10 mouse cellular contexts compared by ENCODE assay signal in the genomic region with DNA sequence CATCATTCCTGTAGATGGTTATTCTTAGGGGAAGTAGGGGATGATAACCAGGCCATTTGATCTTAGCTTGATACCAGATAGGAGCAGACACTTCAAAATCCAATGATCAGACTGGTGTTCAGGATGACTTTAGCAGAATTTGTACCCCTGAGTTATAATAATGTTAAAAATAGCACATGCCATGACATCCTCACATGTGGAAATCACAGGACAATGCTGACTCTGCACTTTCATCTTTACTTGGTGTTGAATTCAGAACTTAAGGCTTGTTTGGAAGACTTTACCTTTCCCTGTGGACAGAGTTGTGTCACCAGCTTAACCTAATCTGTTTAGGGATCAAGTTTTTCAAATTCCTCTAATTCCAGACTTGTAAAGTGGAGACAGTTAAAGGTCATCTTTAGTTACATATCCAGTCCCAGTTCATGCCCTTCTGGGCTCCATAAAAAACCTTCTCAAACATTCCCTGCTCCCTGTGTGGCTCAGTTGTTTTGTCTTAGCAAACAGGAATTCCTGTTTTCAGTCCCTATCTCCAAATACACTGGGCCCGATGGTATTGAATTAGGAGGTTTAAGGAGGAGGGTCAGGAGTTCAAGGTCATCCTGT. TPM values are rescaled to one million over a fixed set of nuclear protein-coding genes. Genes with fewer than 3 reads are reported as not detected.
DNase-seq lines count a peak whose midpoint lies in the region; ATAC-seq lines count a peak whose summit lies in the region.
"Had no signal": no experiment of that assay in that cellular context is flagged by ENCODE, and none has a peak within 500 bp of the region (broad histone marks: within the 10 kb centered on the region; RNA-seq: fewer than 3 reads in every experiment).

No protein-coding gene starts in this region.

- peaks cover 2 to 28% of the 10 kb centered on the region in 2 experiments for H3K4me1 ChIP-seq in heart, embryonic 14.5 days (ENCODE audit: control insufficient read depth in 2 of 2, insufficient read depth in 2 of 2, low read length in 2 of 2)
- H3K4me1 ChIP-seq in megakaryocyte, embryonic 14.5 days: peaks cover 59% of the 10 kb centered on the region
- peaks cover 10% of the 10 kb centered on the region for H3K4me1 ChIP-seq in hindbrain, embryonic 16.5 days (ENCODE audit: control insufficient read depth, insufficient read depth, low read depth, low read length)
- peaks cover 37% of the 10 kb centered on the region for H3K4me1 ChIP-seq in neural tube, embryonic 15.5 days

- intact Hi-C loops in left cerebral cortex, postnatal 14 days (cut with DNase I): loop anchor here (10.0 kb wide), 1 partner anchor 240 kb away; no protein-coding TSS in a partner anchor

- no peak for DNase-seq in heart, adult 8-10 months (ENCODE audit: low spot score)
- no peak for DNase-seq in left cerebral cortex, postnatal 14 days (ENCODE audit: low spot score in 2 of 2)
- DNase-seq: cerebellum, postnatal 14 days; kidney, postnatal 25 days; lung, postnatal 14 days had no signal

- H3K27me3 ChIP-seq in heart, embryonic 14.5 days (ENCODE audit: control insufficient read depth, insufficient read depth, low read length): no peaks in the 10 kb centered on the region
- H3K27me3 ChIP-seq in megakaryocyte, embryonic 14.5 days (replicated peaks): no peaks in the 10 kb centered on the region
- no peaks in the 10 kb centered on the region for H3K27me3 ChIP-seq in hindbrain, embryonic 16.5 days (replicated peaks; ENCODE audit: control insufficient read depth, insufficient read depth, low read length)
- no peaks in the 10 kb centered on the region for H3K27me3 ChIP-seq in neural tube, embryonic 15.5 days (replicated peaks)

- H3K9ac ChIP-seq in heart, embryonic 14.5 days (ENCODE audit: low read length): no peak overlapping the region
- H3K9ac ChIP-seq in hindbrain, embryonic 16.5 days (ENCODE audit: low read depth, low read length): no peak overlapping the region
- H3K9ac ChIP-seq in neural tube, embryonic 15.5 days (replicated peaks): no peak overlapping the region

- ATAC-seq in heart, embryonic 14.5 days (ENCODE audit: insufficient number of reproducible peaks, insufficient read depth, low FRiP score, low read depth): no peak
- no peak for ATAC-seq in megakaryocyte, adult 5-6 weeks (ENCODE audit: poor library complexity, severe bottlenecking)
- no peak for ATAC-seq in hindbrain, embryonic 16.5 days
- ATAC-seq in neural tube, embryonic 15.5 days (ENCODE audit: low FRiP score): no peak

- no peaks in the 10 kb centered on the region for H3K36me3 ChIP-seq in heart, embryonic 14.5 days (ENCODE audit: control insufficient read depth, insufficient read depth, low read length)
- peaks cover 45% of the 10 kb centered on the region for H3K36me3 ChIP-seq in megakaryocyte, embryonic 14.5 days (replicated peaks; ENCODE audit: low read length)
- no peaks in the 10 kb centered on the region for H3K36me3 ChIP-seq in hindbrain, embryonic 16.5 days (ENCODE audit: control insufficient read depth, insufficient read depth, low read length)
- H3K36me3 ChIP-seq in neural tube, embryonic 15.5 days: no peaks in the 10 kb centered on the region

- no peaks in the 10 kb centered on the region for H3K9me3 ChIP-seq in heart, embryonic 14.5 days (ENCODE audit: control insufficient read depth, low read length)
- no peaks in the 10 kb centered on the region for H3K9me3 ChIP-seq in megakaryocyte, embryonic 14.5 days
- H3K9me3 ChIP-seq in hindbrain, embryonic 16.5 days (ENCODE audit: control insufficient read depth, low read length): no peaks in the 10 kb centered on the region
- no peaks in the 10 kb centered on the region for H3K9me3 ChIP-seq in neural tube, embryonic 15.5 days (replicated peaks)

- H3K4me3 ChIP-seq in heart, embryonic 14.5 days (ENCODE audit: control insufficient read depth in 1 of 2, insufficient read depth in 1 of 2, low read depth in 1 of 2, low read length in 2 of 2): no peak overlapping the region
- H3K4me3 ChIP-seq in megakaryocyte, embryonic 14.5 days (replicated peaks): peak overlapping the region; percentile 98
- H3K4me3 ChIP-seq in hindbrain, embryonic 16.5 days (ENCODE audit: low read length): no peak overlapping the region
- 0 out of 2 replicates have a peak overlapping the region, but pooled peaks have one; percentile 2 for H3K4me3 ChIP-seq in neural tube, embryonic 15.5 days (replicated peaks)

- H3K4me2 ChIP-seq in heart, embryonic 14.5 days (ENCODE audit: low read length): peak overlapping the region; percentile 78
- peak overlapping the region; percentile 62; the same call in 1 of the 2 replicates for H3K4me2 ChIP-seq in hindbrain, embryonic 16.5 days (ENCODE audit: low read length)
- peak overlapping the region; percentile 87 for H3K4me2 ChIP-seq in neural tube, embryonic 15.5 days

- H3K27ac ChIP-seq in heart, embryonic 14.5 days (replicated peaks in 1 of 2; ENCODE audit: control insufficient read depth in 1 of 2, insufficient read depth in 1 of 2, low read depth in 2 of 2, low read length in 2 of 2): 0 out of 4 replicates have a peak overlapping the region, but pooled peaks of 1 of the 2 experiments have one; percentile 4
- H3K27ac ChIP-seq in hindbrain, embryonic 16.5 days (ENCODE audit: low read depth, low read length): no peak overlapping the region
- H3K27ac ChIP-seq in neural tube, embryonic 15.5 days (replicated peaks): no peak overlapping the region

- WGBS in heart, embryonic 14.5 days: 16% methylated on average over 1 of the region's 1 CpGs
- 52% methylated on average over 1 of the region's 1 CpGs for WGBS in hindbrain, embryonic 16.5 days
- 69% methylated on average over 1 of the region's 1 CpGs for WGBS in neural tube, embryonic 15.5 days

RNA-seq across cellular contexts. Expression of gene Jarid2, which starts 5.9 kb away (rescaled TPM):
- polyA plus RNA-seq in heart, embryonic 14.5 days (2014; fragmentation: Nextera tagmentation; extraction: Ambion mirVana): 16.4 and 17.4 TPM in 2 replicates
- 10 to 100 TPM; 13.9 to 25.9 (median 19.4) TPM for total RNA-seq in heart, adult 8-10 months (2022)
- polyA plus RNA-seq in megakaryocyte, embryonic 14.5 days (2012; ENCODE audit: insufficient read depth, low replicate concordance): 68.2 and 178 TPM in 2 replicates
- 49.1 and 49.2 TPM in 2 replicates for total RNA-seq in megakaryocyte, adult 5-6 weeks (2015)
- 59.8 and 74.4 TPM in 2 replicates for total RNA-seq in megakaryocyte, adult 5-6 weeks (2017)
- 28.6 and 33.8 TPM in 2 replicates for polyA plus RNA-seq in hindbrain, embryonic 16.5 days (2015; fragmentation: Nextera tagmentation; extraction: Ambion mirVana)
- 31.1 and 31.7 TPM in 2 replicates for polyA plus RNA-seq in neural tube, embryonic 15.5 days (2015; fragmentation: Nextera tagmentation; extraction: Ambion mirVana)
- total RNA-seq in left cerebral cortex, postnatal 14 days (2021): 10 to 100 TPM; 40.8 to 42.3 TPM

Comparison
In these comparisons a context has a peak if more than half of its experiments do, and no peak if none do; other contexts are left out.
1. H3K4me3 ChIP-seq: peak in megakaryocyte, embryonic 14.5 days (single experiment) and neural tube, embryonic 15.5 days (single experiment); none in heart, embryonic 14.5 days (0 of 2) and hindbrain, embryonic 16.5 days (single experiment).
2. Peak in every context shown above with its lines, with median percentiles within 50 percentile points of each other: H3K4me2 ChIP-seq.